Mouse (Mus musculus): ENCODE measurements around the gene 2810004N23Rik. TPM values are rescaled to one million over a fixed set of nuclear protein-coding genes. Genes with fewer than 3 reads are reported as not detected.

Gene 2810004N23Rik
- polyA plus RNA-seq, 1 experiment from 2014 or later = 71.0 TPM

Other genes with a start within 250 kb of the 2810004N23Rik start
- 22.7 and 23.5 TPM in 2 replicates for gene 2310022B05Rik, start 199.8 kb downstream of the 2810004N23Rik start, polyA plus RNA-seq (2016; fragmentation: Nextera tagmentation; extraction: Ambion mirVana)
- 45.5 and 51.9 TPM in 2 replicates for gene Ttc13, start 141.1 kb downstream of the 2810004N23Rik start, polyA plus RNA-seq (2016; fragmentation: Nextera tagmentation; extraction: Ambion mirVana)
- 33.6 and 33.8 TPM in 2 replicates for gene Arv1, start 141.0 kb downstream of the 2810004N23Rik start, polyA plus RNA-seq (2016; fragmentation: Nextera tagmentation; extraction: Ambion mirVana)
- gene Fam89a, start 111.3 kb downstream of the 2810004N23Rik start, polyA plus RNA-seq (2016; fragmentation: Nextera tagmentation; extraction: Ambion mirVana) = 5.1 and 7.0 TPM in 2 replicates
- not detected in 2 replicates for gene Trim67, start 70.0 kb downstream of the 2810004N23Rik start, polyA plus RNA-seq (2016; fragmentation: Nextera tagmentation; extraction: Ambion mirVana)
- 133 and 142 TPM in 2 replicates for gene Gnpat, start 87 bp downstream of the 2810004N23Rik start, polyA plus RNA-seq (2016; fragmentation: Nextera tagmentation; extraction: Ambion mirVana)
- gene Exoc8, start 34.6 kb upstream of the 2810004N23Rik start, polyA plus RNA-seq (2016; fragmentation: Nextera tagmentation; extraction: Ambion mirVana) = 8.7 and 9.2 TPM in 2 replicates
- gene Sprtn, start 34.8 kb upstream of the 2810004N23Rik start, polyA plus RNA-seq (2016; fragmentation: Nextera tagmentation; extraction: Ambion mirVana) = 9.3 and 10.4 TPM in 2 replicates
- gene Egln1, start 86.2 kb upstream of the 2810004N23Rik start, polyA plus RNA-seq (2016; fragmentation: Nextera tagmentation; extraction: Ambion mirVana) = 9.9 and 10.1 TPM in 2 replicates
- 134 and 141 TPM in 2 replicates for gene Tsnax, start 149.9 kb upstream of the 2810004N23Rik start, polyA plus RNA-seq (2016; fragmentation: Nextera tagmentation; extraction: Ambion mirVana)
- gene Disc1, start 191.1 kb upstream of the 2810004N23Rik start, polyA plus RNA-seq (2016; fragmentation: Nextera tagmentation; extraction: Ambion mirVana) = 1.3 and 1.5 TPM in 2 replicates

Data from limb, embryonic 10.5 days (tissue).